Mouse (Mus musculus) left cerebral cortex, postnatal 25 days (tissue): Measurements from ENCODE around the gene Tet1. TPM values are rescaled to one million over a fixed set of nuclear protein-coding genes. Genes with fewer than 3 reads are reported as not detected.

Experiments
- DNase-seq, 2 experiments: peaks; one replicate each; pipeline ENCODE4 v3.0.0; 2022; ENCODE audit warnings: low spot score in 2 of 2, mixed read lengths in 1 of 2
- intact Hi-C: fragments of 180-260 bp; cut with DNase I; formaldehyde crosslinking; loops from one replicate; pipeline ENCODE4 v1.15.1; 2025
- total RNA-seq, 2 experiments: library from RNA; stranded (reverse); gene quantifications; 2 replicates each; pipeline ENCODE4 v1.2.3; 2021

Gene Tet1
- total RNA-seq, 2 experiments from 2014 or later = 21.1 to 26.0 TPM

- DNase-seq = no peak
- intact Hi-C loops = no loop called here
These were observed 15.4 kb downstream of the Tet1 start for GRCm38 (mm10) chr10:62893356-62893884.

- intact Hi-C loops = no loop called here
- DNase-seq = peak in 1 of 2 experiments; percentile 38
These were observed 16.1 kb downstream of the Tet1 start for GRCm38 (mm10) chr10:62892549-62893232.

- intact Hi-C loops = no loop called here
- DNase-seq = no peak
These were observed 17.8 kb downstream of the Tet1 start for GRCm38 (mm10) chr10:62891025-62891424.

GRCm38 (mm10) chr10:62886799-62887591 is 21.8 kb downstream of the Tet1 start:
- intact Hi-C loops = no loop called here
- no peak for DNase-seq

GRCm38 (mm10) chr10:62885969-62886798 is 22.6 kb downstream of the Tet1 start:
- DNase-seq = no peak
- intact Hi-C loops = no loop called here

GRCm38 (mm10) chr10:62885460-62885859 is 23.3 kb downstream of the Tet1 start:
- no peak for DNase-seq
- intact Hi-C loops = no loop called here

- no peak for DNase-seq
- intact Hi-C loops = no loop called here
These were observed 24.3 kb downstream of the Tet1 start for GRCm38 (mm10) chr10:62884517-62884916.

GRCm38 (mm10) chr10:62883933-62884372 is 24.8 kb downstream of the Tet1 start:
- intact Hi-C loops = no loop called here
- DNase-seq = no peak

- DNase-seq = no peak
- intact Hi-C loops = no loop called here
These were observed 27.6 kb downstream of the Tet1 start for GRCm38 (mm10) chr10:62881211-62881610.

- intact Hi-C loops = no loop called here
- no peak for DNase-seq
These were observed 30.7 kb downstream of the Tet1 start for GRCm38 (mm10) chr10:62878056-62878455.

GRCm38 (mm10) chr10:62875565-62875964 is 33.2 kb downstream of the Tet1 start:
- intact Hi-C loops = no loop called here
- DNase-seq = no peak

GRCm38 (mm10) chr10:62874828-62875227 is 34.0 kb downstream of the Tet1 start:
- no peak for DNase-seq
- intact Hi-C loops = no loop called here

- peak; percentile 26 to 43 for DNase-seq
- intact Hi-C loops = no loop called here
These were observed 42.6 kb downstream of the Tet1 start for GRCm38 (mm10) chr10:62866035-62866791.

GRCm38 (mm10) chr10:62865167-62866034 is 43.4 kb downstream of the Tet1 start:
- DNase-seq = peak; percentile 86 to 95
- intact Hi-C loops = loop anchor here (1.0 kb wide), 1 partner anchor 55 kb away; the partner anchor contains the start of gene Slc25a16

GRCm38 (mm10) chr10:62863563-62863962 is 45.2 kb downstream of the Tet1 start:
- intact Hi-C loops = no loop called here

GRCm38 (mm10) chr10:62862435-62862834 is 46.4 kb downstream of the Tet1 start:
- no peak for DNase-seq
- intact Hi-C loops = no loop called here

More at GRCm38 (mm10) chr10:62863563-62863962, 45.2 kb downstream of the Tet1 start:
- DNase-seq = no peak

- DNase-seq = no peak
These were observed 49.8 kb downstream of the Tet1 start for GRCm38 (mm10) chr10:62858967-62859366.

GRCm38 (mm10) chr10:62856690-62857290 is 52.0 kb downstream of the Tet1 start:
- intact Hi-C loops = no loop called here
- DNase-seq = peak in 1 of 2 experiments; percentile 9

More at GRCm38 (mm10) chr10:62858967-62859366, 49.8 kb downstream of the Tet1 start:
- intact Hi-C loops = no loop called here
